Mouse (Mus musculus) intestine, postnatal 0 days (tissue): Measurements from ENCODE around the gene Unc5c. TPM values are rescaled to one million over a fixed set of nuclear protein-coding genes. Genes with fewer than 3 reads are reported as not detected.

ENCODE experiments used
- ATAC-seq: fragments of 200-750 bp; cut with Nextera tagmentation; 2 replicates; pipeline ENCODE4 v1.8.0; 2017; ENCODE audit warnings: mild to moderate bottlenecking, moderate TSS enrichment, moderate library complexity
- H3K27ac ChIP-seq: fragments of 300-500 bp; sonication (generic); 2 replicates; pipeline ENCODE4 v1.5.1; 2014; ENCODE audit warnings: mild to moderate bottlenecking, low read depth, low read length, moderate library complexity
- H3K27me3 ChIP-seq: fragments of 300-500 bp; sonication (generic); replicated peaks from 2 replicates; pipeline ENCODE4 v1.6.1; 2014; ENCODE audit warnings: low read length, mixed read lengths; ENCODE audit not compliant: control insufficient read depth, insufficient read depth
- H3K36me3 ChIP-seq: fragments of 300-500 bp; sonication (generic); 2 replicates; pipeline ENCODE4 v1.6.1; 2014; ENCODE audit warnings: mild to moderate bottlenecking, moderate library complexity; ENCODE audit not compliant: control insufficient read depth, insufficient read depth
- H3K4me1 ChIP-seq: fragments of 300-500 bp; sonication (generic); replicated peaks from 2 replicates; pipeline ENCODE4 v1.6.1; 2014; ENCODE audit warnings: antibody characterized with exemption, low read length, mixed read lengths; ENCODE audit not compliant: control insufficient read depth, insufficient read depth
- H3K4me2 ChIP-seq: fragments of 300-500 bp; sonication (generic); replicated peaks from 2 replicates; pipeline ENCODE4 v1.6.1; 2014; ENCODE audit warnings: low read depth, mild to moderate bottlenecking, moderate library complexity
- H3K4me3 ChIP-seq: fragments of 300-500 bp; sonication (generic); 2 replicates; pipeline ENCODE4 v1.5.1; 2014; ENCODE audit warnings: low read depth, low read length
- H3K9ac ChIP-seq: fragments of 300-500 bp; sonication (generic); 2 replicates; pipeline ENCODE4 v1.6.1; 2014; ENCODE audit warnings: mild to moderate bottlenecking, low read depth, low read length
- H3K9me3 ChIP-seq: fragments of 300-500 bp; sonication (generic); 2 replicates; pipeline ENCODE4 v1.6.1; 2016; ENCODE audit warnings: mixed run types; ENCODE audit not compliant: control insufficient read depth
- CTCF ChIP-seq: sonication (generic); IDR thresholded peaks from 2 replicates; pipeline ENCODE4 v1.5.1; 2016; ENCODE audit warnings: low read depth, mild to moderate bottlenecking, control low read depth, antibody characterized with exemption, moderate library complexity
- WGBS: fragments of 180-500 bp; shearing (Covaris S2); extraction: QIAGEN DNeasy Blood & Tissue Kit; methylation state at CpG from one replicate; pipeline ENCODE4 v1.1.7; 2014; 5-methylcytosine and 5-hydroxymethylcytosine counted together
- polyA plus RNA-seq: library from polyadenylated mRNA; unstranded; fragments of >200 nt; fragmentation: Nextera tagmentation; extraction: Ambion mirVana; gene quantifications from 2 replicates; pipeline ENCODE4 v1.2.1, GENCODE M21; 2015

The Unc5c gene
- polyA plus RNA-seq, 1 experiment from 2014 or later, result 2.1 TPM

- peak; percentile 56 for TF ChIP-seq CTCF
- no peak overlapping the region for H3K4me3 ChIP-seq
- H3K9ac ChIP-seq, result no peak overlapping the region
- no peak for ATAC-seq
- H3K36me3 ChIP-seq, result no peaks in the 10 kb centered on the region
- no peaks in the 10 kb centered on the region for H3K9me3 ChIP-seq
- H3K27me3 ChIP-seq, result peaks cover 19% of the 10 kb centered on the region
- H3K4me2 ChIP-seq, result no peak overlapping the region
- no peak overlapping the region for H3K27ac ChIP-seq
- 66% methylated on average over 2 of the region's 2 CpGs for WGBS
- no peaks in the 10 kb centered on the region for H3K4me1 ChIP-seq
Observed at GRCm38 (mm10) chr3:141469338-141469737, 4.3 kb downstream of the Unc5c start.

GRCm38 (mm10) chr3:141473205-141473604 lies 8.2 kb downstream of the Unc5c start:
- Histone ChIP-seq H3K9ac (no peak overlapping the region), H3K4me1 (no peaks in the 10 kb centered on the region), H3K4me3 (no peak overlapping the region), H3K36me3 (no peaks in the 10 kb centered on the region), H3K9me3 (no peaks in the 10 kb centered on the region), H3K27me3 (no peaks in the 10 kb centered on the region), H3K27ac (no peak overlapping the region), H3K4me2 (no peak overlapping the region)
- no peak for ATAC-seq
- peak; percentile 43 for TF ChIP-seq CTCF
- WGBS, result 64% methylated on average over 5 of the region's 5 CpGs

- no peak for TF ChIP-seq CTCF
- no peak overlapping the region for H3K27ac ChIP-seq
- no peaks in the 10 kb centered on the region for H3K4me1 ChIP-seq
- no peaks in the 10 kb centered on the region for H3K27me3 ChIP-seq
- no peak for ATAC-seq
- H3K4me3 ChIP-seq, result no peak overlapping the region
- no peak overlapping the region for H3K4me2 ChIP-seq
- no peaks in the 10 kb centered on the region for H3K9me3 ChIP-seq
- WGBS, result 64% methylated on average over 5 of the region's 5 CpGs
- no peaks in the 10 kb centered on the region for H3K36me3 ChIP-seq
- no peak overlapping the region for H3K9ac ChIP-seq
Observed at GRCm38 (mm10) chr3:141475389-141475788, 10.4 kb downstream of the Unc5c start.

GRCm38 (mm10) chr3:141475919-141476318 lies 10.9 kb downstream of the Unc5c start:
- WGBS, result 57% methylated on average over 6 of the region's 6 CpGs
- H3K9me3 ChIP-seq, result no peaks in the 10 kb centered on the region
- H3K27me3 ChIP-seq, result no peaks in the 10 kb centered on the region
- no peak for ATAC-seq
- H3K9ac ChIP-seq, result no peak overlapping the region
- H3K36me3 ChIP-seq, result no peaks in the 10 kb centered on the region
- H3K4me2 ChIP-seq, result no peak overlapping the region
- H3K4me3 ChIP-seq, result no peak overlapping the region
- TF ChIP-seq CTCF, result no peak
- no peak overlapping the region for H3K27ac ChIP-seq
- no peaks in the 10 kb centered on the region for H3K4me1 ChIP-seq

GRCm38 (mm10) chr3:141476670-141477069 lies 11.7 kb downstream of the Unc5c start:
- Histone ChIP-seq H3K9ac (no peak overlapping the region), H3K9me3 (no peaks in the 10 kb centered on the region), H3K36me3 (no peaks in the 10 kb centered on the region), H3K4me3 (no peak overlapping the region), H3K4me1 (no peaks in the 10 kb centered on the region), H3K4me2 (no peak overlapping the region), H3K27me3 (no peaks in the 10 kb centered on the region), H3K27ac (no peak overlapping the region)
- no peak for ATAC-seq
- no peak for TF ChIP-seq CTCF
- 41% methylated on average over 3 of the region's 3 CpGs for WGBS

GRCm38 (mm10) chr3:141482465-141482864 lies 17.4 kb downstream of the Unc5c start:
- no peak for ATAC-seq
- Histone ChIP-seq H3K9ac (no peak overlapping the region), H3K4me3 (no peak overlapping the region), H3K4me2 (no peak overlapping the region), H3K27me3 (no peaks in the 10 kb centered on the region), H3K9me3 (no peaks in the 10 kb centered on the region), H3K4me1 (0 out of 2 replicates have a peak, but pooled peaks cover 2% of the 10 kb centered on the region), H3K36me3 (no peaks in the 10 kb centered on the region), H3K27ac (no peak overlapping the region)
- 74% methylated on average over 4 of the region's 4 CpGs for WGBS
- no peak for TF ChIP-seq CTCF
